Mouse (Mus musculus): ENCODE measurements at regions not wholly inside any gene's neighbourhood (a gene's known extent, or its start where the extent isn't known, plus 50 kb on each side); places are given as distances from the start of the nearest gene placed in this dataset.

- Histone ChIP-seq H3K9ac (ENCODE audit: low read depth, low read length) (no peak overlapping the region), H3K27ac (no peak overlapping the region), H3K79me2 (replicated peaks; ENCODE audit: control insufficient read depth, insufficient read depth, low read length) (no peaks in the 10 kb centered on the region), H3K4me3 (no peak overlapping the region), H3K36me3 (ENCODE audit: control insufficient read depth, insufficient read depth, low read length) (no peaks in the 10 kb centered on the region), H3K27me3 (ENCODE audit: control insufficient read depth, insufficient read depth, low read length) (no peaks in the 10 kb centered on the region), H3K4me1 (ENCODE audit: control insufficient read depth, insufficient read depth, low read length) (peaks cover 10% of the 10 kb centered on the region)
- 60% methylated on average over 9 of the region's 9 CpGs for WGBS
- intact Hi-C loops (cut with DNase I): no loop called here
- TF ChIP-seq CTCF (IDR thresholded peaks at IDR 0.05): no peak
- no peak for TF ChIP-seq EP300 (IDR thresholded peaks at IDR 0.05; ENCODE audit: insufficient read depth, low read depth, low read length)
- TF ChIP-seq POLR2A (IDR thresholded peaks at IDR 0.05; ENCODE audit: insufficient read depth, low read depth, low read length): no peak
- DNase-seq: peak in 1 of 2 experiments; percentile 33
These were observed 79.4 kb upstream of the Irf2bp2 start for GRCm38 (mm10) chr8:126673038-126673740.

GRCm38 (mm10) chr8:126671594-126671993 lies 77.8 kb upstream of the Irf2bp2 start:
- no peak overlapping the region for H3K9ac ChIP-seq (ENCODE audit: low read depth, low read length)
- H3K27ac ChIP-seq: no peak overlapping the region
- H3K4me3 ChIP-seq: no peak overlapping the region
- H3K36me3 ChIP-seq (ENCODE audit: control insufficient read depth, insufficient read depth, low read length): no peaks in the 10 kb centered on the region
- H3K79me2 ChIP-seq (replicated peaks; ENCODE audit: control insufficient read depth, insufficient read depth, low read length): no peaks in the 10 kb centered on the region
- H3K4me1 ChIP-seq (ENCODE audit: control insufficient read depth, insufficient read depth, low read length): peaks cover 22% of the 10 kb centered on the region
- 87% methylated on average over 11 of the region's 11 CpGs for WGBS
- DNase-seq: no peak
- no peak for TF ChIP-seq POLR2A (IDR thresholded peaks at IDR 0.05; ENCODE audit: insufficient read depth, low read depth, low read length)
- TF ChIP-seq EP300 (IDR thresholded peaks at IDR 0.05; ENCODE audit: insufficient read depth, low read depth, low read length): no peak
- TF ChIP-seq CTCF (IDR thresholded peaks at IDR 0.05): no peak
- intact Hi-C loops (cut with DNase I): no loop called here
- H3K27me3 ChIP-seq (ENCODE audit: control insufficient read depth, insufficient read depth, low read length): no peaks in the 10 kb centered on the region

GRCm38 (mm10) chr8:126669919-126670318 lies 76.1 kb upstream of the Irf2bp2 start:
- Histone ChIP-seq H3K27me3 (ENCODE audit: control insufficient read depth, insufficient read depth, low read length) (no peaks in the 10 kb centered on the region), H3K27ac (peak overlapping the region; percentile 97), H3K79me2 (replicated peaks; ENCODE audit: control insufficient read depth, insufficient read depth, low read length) (no peaks in the 10 kb centered on the region), H3K4me3 (no peak overlapping the region), H3K36me3 (ENCODE audit: control insufficient read depth, insufficient read depth, low read length) (no peaks in the 10 kb centered on the region), H3K9ac (ENCODE audit: low read depth, low read length) (no peak overlapping the region), H3K4me1 (ENCODE audit: control insufficient read depth, insufficient read depth, low read length) (peaks cover 27% of the 10 kb centered on the region)
- TF ChIP-seq CTCF (IDR thresholded peaks at IDR 0.05): no peak
- TF ChIP-seq POLR2A (IDR thresholded peaks at IDR 0.05; ENCODE audit: insufficient read depth, low read depth, low read length): no peak
- TF ChIP-seq EP300 (IDR thresholded peaks at IDR 0.05; ENCODE audit: insufficient read depth, low read depth, low read length): no peak
- intact Hi-C loops (cut with DNase I): loop anchor here (5.0 kb wide), 1 partner anchor 117 kb away; no protein-coding TSS in a partner anchor
- 97% methylated on average over 9 of the region's 9 CpGs for WGBS
- no peak for DNase-seq

- peaks cover 29% of the 10 kb centered on the region for H3K4me1 ChIP-seq (ENCODE audit: control insufficient read depth, insufficient read depth, low read length)
- no peak for TF ChIP-seq POLR2A (IDR thresholded peaks at IDR 0.05; ENCODE audit: insufficient read depth, low read depth, low read length)
- TF ChIP-seq CTCF (IDR thresholded peaks at IDR 0.05): no peak
- TF ChIP-seq EP300 (IDR thresholded peaks at IDR 0.05; ENCODE audit: insufficient read depth, low read depth, low read length): 0 out of 2 replicates have a peak, but pooled peaks have one; percentile 14
- no peaks in the 10 kb centered on the region for H3K79me2 ChIP-seq (replicated peaks; ENCODE audit: control insufficient read depth, insufficient read depth, low read length)
- no peaks in the 10 kb centered on the region for H3K27me3 ChIP-seq (ENCODE audit: control insufficient read depth, insufficient read depth, low read length)
- DNase-seq: peak; percentile 29
- H3K9ac ChIP-seq (ENCODE audit: low read depth, low read length): no peak overlapping the region
- no peak overlapping the region for H3K4me3 ChIP-seq
- no peaks in the 10 kb centered on the region for H3K36me3 ChIP-seq (ENCODE audit: control insufficient read depth, insufficient read depth, low read length)
- H3K27ac ChIP-seq: peak overlapping the region; percentile 97
- intact Hi-C loops (cut with DNase I): loop anchor here (5.0 kb wide), 1 partner anchor 118 kb away; no protein-coding TSS in a partner anchor
- 48% methylated on average over 6 of the region's 6 CpGs for WGBS
These were observed 75.4 kb upstream of the Irf2bp2 start for GRCm38 (mm10) chr8:126669154-126669553.

- no peak overlapping the region for H3K9ac ChIP-seq (ENCODE audit: low read depth, low read length)
These were observed 74.9 kb upstream of the Irf2bp2 start for GRCm38 (mm10) chr8:126668657-126669025.

More at GRCm38 (mm10) chr8:126668657-126669025, 74.9 kb upstream of the Irf2bp2 start:
- H3K79me2 ChIP-seq (replicated peaks; ENCODE audit: control insufficient read depth, insufficient read depth, low read length): no peaks in the 10 kb centered on the region
- TF ChIP-seq EP300 (IDR thresholded peaks at IDR 0.05; ENCODE audit: insufficient read depth, low read depth, low read length): no peak
- no peak for TF ChIP-seq CTCF (IDR thresholded peaks at IDR 0.05)
- TF ChIP-seq POLR2A (IDR thresholded peaks at IDR 0.05; ENCODE audit: insufficient read depth, low read depth, low read length): no peak
- 31% methylated on average over 5 of the region's 5 CpGs for WGBS
- H3K4me1 ChIP-seq (ENCODE audit: control insufficient read depth, insufficient read depth, low read length): peaks cover 30% of the 10 kb centered on the region
- no peaks in the 10 kb centered on the region for H3K27me3 ChIP-seq (ENCODE audit: control insufficient read depth, insufficient read depth, low read length)
- no peaks in the 10 kb centered on the region for H3K36me3 ChIP-seq (ENCODE audit: control insufficient read depth, insufficient read depth, low read length)
- no peak overlapping the region for H3K4me3 ChIP-seq
- H3K27ac ChIP-seq: peak overlapping the region; percentile 97
- intact Hi-C loops (cut with DNase I): loop anchor here (5.0 kb wide), 1 partner anchor 119 kb away; no protein-coding TSS in a partner anchor
- DNase-seq: peak in 1 of 2 experiments; percentile 66

Measured in heart, adult 2 months (tissue).